Mouse (Mus musculus): ENCODE measurements around the gene Cx3cr1.

DNA sequence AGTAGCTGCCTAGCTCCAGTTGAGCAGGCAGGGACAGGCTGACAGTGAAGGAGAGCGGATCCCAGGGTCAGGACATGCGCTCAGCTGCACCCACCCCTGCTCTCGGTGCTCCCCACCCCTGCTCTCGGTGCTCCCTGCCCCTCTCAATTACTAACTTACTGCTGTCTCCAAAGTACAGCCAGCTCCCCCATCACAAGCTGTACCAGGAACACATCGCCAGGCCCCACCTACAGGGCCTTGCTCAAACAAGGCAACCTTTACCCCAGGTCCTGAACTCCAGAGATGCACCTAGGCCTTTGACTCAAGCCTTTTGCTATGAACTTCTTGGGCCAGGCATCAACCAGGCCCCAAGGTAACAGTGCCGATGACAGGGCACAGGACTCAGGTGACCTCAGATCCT is 136.0 kb downstream of the Cx3cr1 start:
- TF ChIP-seq CTCF (IDR thresholded peaks at IDR 0.05; ENCODE audit: extremely low read depth, insufficient read length, insufficient replicate concordance, low read depth, low read length) = no peak
- TF ChIP-seq POLR2A (IDR thresholded peaks at IDR 0.05; ENCODE audit: low read depth, low read length) = no peak

All from small intestine, adult 2 months (tissue).